Mouse (Mus musculus) frontal cortex, postnatal 25 days (tissue): Measurements from ENCODE around the gene Zdhhc7.

Experiments
- DNase-seq, 2 experiments: peaks; one replicate each; pipeline ENCODE4 v3.0.0; 2022; ENCODE audit warnings: low spot score in 2 of 2

Zdhhc7 gene

DNA sequence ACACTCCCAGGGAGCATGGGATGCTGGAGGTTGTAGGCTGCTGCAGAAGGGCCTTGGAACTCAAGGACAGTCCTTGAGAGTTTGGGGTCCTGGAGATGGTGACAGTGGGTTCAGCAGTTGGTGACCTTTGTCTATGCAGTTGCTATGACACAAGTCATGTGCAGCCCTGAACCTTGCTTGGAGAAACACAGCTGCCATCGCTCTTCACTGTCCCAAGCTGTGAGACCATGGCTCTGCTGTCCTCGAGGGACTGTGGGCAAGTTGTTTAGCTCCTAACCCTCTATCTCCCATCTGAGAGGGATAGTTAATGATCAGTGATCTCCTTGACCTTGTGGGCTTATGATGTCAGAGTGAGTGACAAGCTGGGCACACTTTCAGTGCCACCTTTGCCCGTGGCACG, 64.7 kb downstream of the Zdhhc7 start:
- no peak for DNase-seq

GRCm38 (mm10) chr8:120036111-120036510, 65.2 kb downstream of the Zdhhc7 start:
- DNase-seq, result no peak

- DNase-seq, result no peak
Observed at GRCm38 (mm10) chr8:120034471-120034870, 66.8 kb downstream of the Zdhhc7 start.

DNA sequence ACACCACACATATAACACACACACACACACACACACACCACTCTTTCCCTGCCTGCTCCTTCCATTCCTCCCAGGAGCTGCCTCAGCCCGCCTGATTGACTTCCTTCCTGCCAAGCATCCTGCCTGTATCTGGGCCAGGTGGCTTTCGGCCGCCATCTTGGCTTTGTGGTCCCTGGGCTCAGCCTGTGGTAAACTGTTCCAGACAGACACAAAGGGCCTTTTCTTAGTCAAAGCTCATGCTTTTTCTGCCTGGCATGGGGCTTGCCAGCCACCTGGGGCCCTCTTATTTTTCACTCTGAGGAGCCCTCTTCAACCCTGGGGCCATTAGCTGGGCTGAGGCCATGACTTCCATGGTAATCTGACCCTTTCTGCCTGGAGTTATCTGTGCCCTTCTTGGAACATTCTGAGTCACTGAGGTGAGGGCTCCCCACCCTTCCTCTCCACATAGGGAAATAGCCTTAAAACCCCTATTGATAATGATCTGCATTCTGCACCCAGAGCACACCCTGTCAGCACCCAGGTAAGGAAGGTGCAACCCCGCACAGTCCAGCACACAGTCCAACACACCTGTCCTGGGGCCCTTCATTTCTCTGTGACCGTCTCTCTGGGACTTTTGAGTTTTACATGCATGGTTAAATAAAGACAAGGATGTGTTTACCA, 68.6 kb downstream of the Zdhhc7 start:
- DNase-seq, result no peak
